Mouse (Mus musculus) stomach, embryonic 14.5 days (tissue): Measurements from ENCODE around the gene Mllt10. TPM values are rescaled to one million over a fixed set of nuclear protein-coding genes. Genes with fewer than 3 reads are reported as not detected.
"Not testable (repeated sequence)": the region's sequence is repeated elsewhere in the genome, so short reads cannot be mapped to it uniquely, and the experiment has no call there.

Experiments
- ATAC-seq: fragments of 200-750 bp; cut with Nextera tagmentation; 2 replicates; pipeline ENCODE4 v1.8.0; 2017; ENCODE audit warnings: low read depth, moderate TSS enrichment; ENCODE audit not compliant: insufficient number of reproducible peaks, insufficient read depth, low FRiP score
- H3K27ac ChIP-seq: fragments of 300-500 bp; sonication (generic); 2 replicates; pipeline ENCODE4 v1.5.1; 2014; ENCODE audit warnings: mild to moderate bottlenecking, low read length, moderate library complexity, mixed read lengths
- H3K27me3 ChIP-seq: fragments of 300-500 bp; sonication (generic); 2 replicates; pipeline ENCODE4 v1.6.1; 2014; ENCODE audit warnings: low read length, control low read depth, mixed read lengths; ENCODE audit not compliant: control insufficient read depth, insufficient read depth
- H3K36me3 ChIP-seq: fragments of 300-500 bp; sonication (generic); 2 replicates; pipeline ENCODE4 v1.6.1; 2014; ENCODE audit warnings: mild to moderate bottlenecking, control low read depth, low read length, moderate library complexity, mixed read lengths; ENCODE audit not compliant: control insufficient read depth, insufficient read depth
- H3K4me1 ChIP-seq: fragments of 300-500 bp; sonication (generic); 2 replicates; pipeline ENCODE4 v1.6.1; 2014; ENCODE audit warnings: low read length, control low read depth, mixed read lengths; ENCODE audit not compliant: control insufficient read depth, insufficient read depth
- H3K4me2 ChIP-seq: fragments of 300-500 bp; sonication (generic); replicated peaks from 2 replicates; pipeline ENCODE4 v1.6.1; 2014; ENCODE audit warnings: low read depth, low read length, control low read depth
- H3K4me3 ChIP-seq: fragments of 300-500 bp; sonication (generic); 2 replicates; pipeline ENCODE4 v1.5.1; 2014; ENCODE audit warnings: low read depth, low read length, control low read depth
- H3K9ac ChIP-seq: fragments of 300-500 bp; sonication (generic); replicated peaks from 2 replicates; pipeline ENCODE4 v1.6.1; 2014; ENCODE audit warnings: low read depth, mild to moderate bottlenecking, control low read depth, low read length, moderate library complexity, mixed read lengths
- H3K9me3 ChIP-seq: fragments of 300-500 bp; sonication (generic); 2 replicates; pipeline ENCODE4 v1.6.1; 2016; ENCODE audit warnings: low read depth, low read length, control low read depth; ENCODE audit not compliant: control insufficient read depth
- WGBS: fragments of 180-500 bp; shearing (Covaris S2); extraction: QIAGEN DNeasy Blood & Tissue Kit; methylation state at CpG from one replicate; pipeline ENCODE4 v1.1.7; 2014; 5-methylcytosine and 5-hydroxymethylcytosine counted together
- polyA plus RNA-seq: library from polyadenylated mRNA; unstranded; fragments of >200 nt; fragmentation: Nextera tagmentation; extraction: Ambion mirVana; gene quantifications from 2 replicates; pipeline ENCODE4 v1.2.1, GENCODE M21; 2014

Gene Mllt10
- polyA plus RNA-seq, 1 experiment from 2014 or later = 56.9 TPM

- H3K27me3 ChIP-seq = no peaks in the 10 kb centered on the region
- peaks cover 7% of the 10 kb centered on the region; the same call in 1 of the 2 replicates for H3K36me3 ChIP-seq
- peaks cover 6% of the 10 kb centered on the region; the same call in 1 of the 2 replicates for H3K4me1 ChIP-seq
- no peak overlapping the region for H3K27ac ChIP-seq
- H3K9ac ChIP-seq = no peak overlapping the region
- H3K9me3 ChIP-seq = no peaks in the 10 kb centered on the region
- H3K4me2 ChIP-seq = peak overlapping the region; percentile 91
- peak overlapping the region; percentile 79; the same call in 1 of the 2 replicates for H3K4me3 ChIP-seq
- no peak for ATAC-seq
Observed at GRCm38 (mm10) chr2:18066436-18066835, 11.4 kb downstream of the Mllt10 start.

DNA sequence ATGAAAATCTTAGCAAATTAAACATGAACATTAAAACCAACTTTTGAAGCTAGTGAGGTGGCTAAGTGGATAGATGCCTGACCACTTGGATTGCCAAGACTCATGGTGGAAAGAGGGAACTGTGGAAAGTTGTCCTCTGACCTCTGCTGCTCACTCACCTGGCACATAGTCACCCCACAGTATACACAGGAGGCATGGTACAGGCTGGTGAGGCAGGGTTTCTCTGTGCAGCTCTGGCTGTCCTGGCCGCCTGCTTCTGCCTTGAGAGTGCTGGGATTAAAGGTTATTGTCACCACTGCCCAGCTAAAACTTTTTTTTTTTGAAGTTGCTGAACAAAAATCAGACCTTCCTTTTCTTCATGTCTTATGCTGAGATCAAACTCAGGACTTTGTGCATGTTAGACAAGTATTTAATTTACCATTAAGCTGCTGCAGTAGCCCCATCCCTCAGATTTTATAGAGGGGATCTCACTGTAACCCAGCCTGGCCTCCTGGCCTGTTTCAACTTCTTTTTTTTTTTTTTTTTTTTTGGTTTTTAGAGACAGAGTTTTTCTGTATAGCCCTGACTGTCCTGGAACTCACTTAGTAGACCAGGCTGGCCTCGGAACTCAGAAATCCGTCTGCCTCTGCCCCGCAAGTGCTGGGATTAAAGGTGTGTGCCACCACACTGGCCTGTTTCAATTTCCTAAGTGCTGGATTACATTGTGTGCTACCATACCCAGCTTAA lies 13.2 kb downstream of the Mllt10 start:
- ATAC-seq = no peak
- 83% methylated on average over 4 of the region's 4 CpGs for WGBS
- no peak overlapping the region for H3K4me3 ChIP-seq
- H3K27me3 ChIP-seq = no peaks in the 10 kb centered on the region
- H3K4me2 ChIP-seq = no peak overlapping the region
- H3K9me3 ChIP-seq = no peaks in the 10 kb centered on the region
- peaks cover 6% of the 10 kb centered on the region; the same call in 1 of the 2 replicates for H3K4me1 ChIP-seq
- H3K27ac ChIP-seq = no peak overlapping the region
- peaks cover 18% of the 10 kb centered on the region for H3K36me3 ChIP-seq
- H3K9ac ChIP-seq = no peak overlapping the region

- Histone ChIP-seq H3K4me1 (no peaks in the 10 kb centered on the region), H3K9ac (no peak overlapping the region), H3K27me3 (no peaks in the 10 kb centered on the region), H3K9me3 (no peaks in the 10 kb centered on the region), H3K27ac (no peak overlapping the region), H3K4me3 (no peak overlapping the region), H3K4me2 (no peak overlapping the region), H3K36me3 (peaks cover 37% of the 10 kb centered on the region)
- 89% methylated on average over 2 of the region's 2 CpGs for WGBS
- ATAC-seq = no peak
Observed at GRCm38 (mm10) chr2:18071947-18072346, 16.9 kb downstream of the Mllt10 start.

- Histone ChIP-seq H3K36me3 (peaks cover 54% of the 10 kb centered on the region), H3K27me3 (no peaks in the 10 kb centered on the region), H3K9me3 (no peaks in the 10 kb centered on the region), H3K27ac (no peak overlapping the region), H3K9ac (no peak overlapping the region), H3K4me2 (no peak overlapping the region), H3K4me1 (no peaks in the 10 kb centered on the region), H3K4me3 (no peak overlapping the region)
- WGBS = 82% methylated on average over 2 of the region's 2 CpGs
- ATAC-seq = no peak
Observed at GRCm38 (mm10) chr2:18080182-18080860, 25.3 kb downstream of the Mllt10 start.

DNA sequence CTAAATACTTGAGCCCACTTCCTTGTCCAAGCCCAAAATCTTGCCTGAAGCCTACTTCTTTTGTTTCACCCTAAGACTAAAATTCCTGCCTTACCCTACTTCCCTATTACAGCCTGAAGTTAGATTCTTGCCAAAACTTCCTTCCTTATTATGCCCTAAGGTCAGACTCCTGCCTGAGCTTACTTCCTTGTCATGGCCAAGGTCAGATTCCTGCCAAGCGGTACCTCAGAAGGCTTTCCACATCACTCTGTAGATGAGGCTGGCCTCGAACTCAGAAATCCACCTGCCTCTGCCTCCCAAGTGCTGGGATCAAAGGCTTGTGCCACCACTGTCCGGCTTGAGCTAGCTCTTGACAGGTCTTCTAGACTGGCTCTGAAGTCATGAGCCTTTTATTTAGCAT lies 32.7 kb downstream of the Mllt10 start:
- H3K4me3 ChIP-seq, ATAC-seq, H3K9ac ChIP-seq, H3K4me1 ChIP-seq, H3K4me2 ChIP-seq, H3K27me3 ChIP-seq, H3K9me3 ChIP-seq, H3K27ac ChIP-seq: not testable (repeated sequence)
- H3K36me3 ChIP-seq = peaks cover 51% of the 10 kb centered on the region
- WGBS = 95% methylated on average over 3 of the region's 3 CpGs

GRCm38 (mm10) chr2:18093858-18094257 lies 38.8 kb downstream of the Mllt10 start:
- ATAC-seq = no peak
- peaks cover 20% of the 10 kb centered on the region for H3K36me3 ChIP-seq
- no peak overlapping the region for H3K4me3 ChIP-seq

DNA sequence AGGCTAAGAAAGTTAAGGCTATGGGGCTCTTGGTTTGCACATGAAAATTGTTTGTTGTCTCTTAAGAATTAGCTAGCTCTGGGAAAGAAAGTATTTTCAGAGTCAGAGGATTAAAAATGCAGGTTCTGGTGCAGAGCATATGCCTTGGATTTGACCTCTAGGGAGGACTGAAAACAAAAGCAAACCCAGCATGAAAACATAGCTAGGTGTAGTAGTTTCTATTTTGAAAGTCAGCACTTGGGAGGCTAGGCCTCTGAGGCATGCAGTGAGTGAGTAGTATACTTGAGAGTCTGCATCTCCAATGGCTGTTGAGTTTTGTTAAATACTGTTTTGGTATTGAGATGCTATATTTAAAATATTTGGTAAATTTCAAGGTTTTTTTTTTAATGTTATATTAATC lies 39.3 kb downstream of the Mllt10 start:
- Histone ChIP-seq H3K4me3 (no peak overlapping the region), H3K4me1 (no peaks in the 10 kb centered on the region), H3K9me3 (no peaks in the 10 kb centered on the region), H3K27ac (no peak overlapping the region), H3K27me3 (no peaks in the 10 kb centered on the region), H3K9ac (no peak overlapping the region), H3K36me3 (peaks cover 18% of the 10 kb centered on the region), H3K4me2 (no peak overlapping the region)
- ATAC-seq = no peak

More at GRCm38 (mm10) chr2:18093858-18094257, 38.8 kb downstream of the Mllt10 start:
- no peaks in the 10 kb centered on the region for H3K4me1 ChIP-seq
- 98% methylated on average over 1 of the region's 1 CpGs for WGBS
- H3K9me3 ChIP-seq = no peaks in the 10 kb centered on the region
- no peak overlapping the region for H3K9ac ChIP-seq
- H3K27me3 ChIP-seq = no peaks in the 10 kb centered on the region
- no peak overlapping the region for H3K27ac ChIP-seq
- H3K4me2 ChIP-seq = no peak overlapping the region

GRCm38 (mm10) chr2:18095804-18096203 lies 40.8 kb downstream of the Mllt10 start:
- Histone ChIP-seq H3K9ac (no peak overlapping the region), H3K4me3 (no peak overlapping the region), H3K4me1 (no peaks in the 10 kb centered on the region), H3K27me3 (no peaks in the 10 kb centered on the region), H3K4me2 (no peak overlapping the region), H3K27ac (no peak overlapping the region), H3K36me3 (peaks cover 9% of the 10 kb centered on the region), H3K9me3 (no peaks in the 10 kb centered on the region)
- no peak for ATAC-seq
- WGBS = 57% methylated on average over 2 of the region's 2 CpGs
